Mouse (Mus musculus) C2C12 (cell line): Measurements from ENCODE around the gene Nrxn3. TPM values are rescaled to one million over a fixed set of nuclear protein-coding genes. Genes with fewer than 3 reads are reported as not detected.

Experiments used
- H3K27me3 ChIP-seq: one replicate; pipeline ENCODE4 v1.6.1; 2011; ENCODE audit not compliant: control insufficient read depth, insufficient read depth, insufficient read length
- H3K36me3 ChIP-seq: one replicate; pipeline ENCODE4 v1.6.1; 2011; ENCODE audit not compliant: control insufficient read depth, insufficient read depth
- H3K4me3 ChIP-seq: one replicate; pipeline ENCODE4 v1.5.1; 2011; ENCODE audit warnings: mild to moderate bottlenecking, control low read depth; ENCODE audit not compliant: poor library complexity, insufficient read depth, severe bottlenecking
- H3K79me2 ChIP-seq: one replicate; pipeline ENCODE4 v1.6.1; 2011; ENCODE audit not compliant: control insufficient read depth, insufficient read depth
- H3K79me3 ChIP-seq: one replicate; pipeline ENCODE4 v1.6.1; 2011; ENCODE audit warnings: low read depth, control low read depth
- H3ac ChIP-seq: one replicate; pipeline ENCODE3; 2011; ENCODE audit warnings: low read depth; ENCODE audit not compliant: control insufficient read depth, insufficient read length
- CEBPB ChIP-seq: IDR thresholded peaks from one replicate; pipeline ENCODE4 v1.6.1; 2011; ENCODE audit warnings: low read depth, mild to moderate bottlenecking, control low read depth, moderate library complexity
- CTCF ChIP-seq: IDR thresholded peaks from one replicate; pipeline ENCODE4 v1.5.1; 2011; ENCODE audit not compliant: control insufficient read depth, insufficient read depth, insufficient read length
- FOSL1 ChIP-seq: IDR thresholded peaks from one replicate; pipeline ENCODE4 v1.8.0; 2011; ENCODE audit warnings: mild to moderate bottlenecking, low read length; ENCODE audit not compliant: poor library complexity, insufficient read depth, severe bottlenecking
- MAX ChIP-seq: IDR thresholded peaks from one replicate; pipeline ENCODE4 v1.6.1; 2011; ENCODE audit warnings: mild to moderate bottlenecking, control low read depth
- MYOD1 ChIP-seq: IDR thresholded peaks from one replicate; pipeline ENCODE4 v1.6.1; 2011; ENCODE audit warnings: low read depth; ENCODE audit not compliant: control insufficient read depth, insufficient read length
- MYOG ChIP-seq: IDR thresholded peaks from one replicate; pipeline ENCODE4 v1.6.1; 2011; ENCODE audit not compliant: control insufficient read depth, insufficient read length; ENCODE audit errors: extremely low read depth
- USF1 ChIP-seq: IDR thresholded peaks from one replicate; pipeline ENCODE4 v1.6.1; 2011; ENCODE audit warnings: low read depth, mild to moderate bottlenecking, control low read depth, moderate library complexity
- polyA plus RNA-seq: library from polyadenylated mRNA; unstranded; fragments of >200 nt; fragmentation: generic; extraction: Trizol; gene quantifications from one replicate; pipeline ENCODE4 v1.2.1, GENCODE M21; 2012; ENCODE audit warnings: missing spikeins

Gene Nrxn3
- polyA plus RNA-seq, 1 experiment: 0.01 TPM

DNA sequence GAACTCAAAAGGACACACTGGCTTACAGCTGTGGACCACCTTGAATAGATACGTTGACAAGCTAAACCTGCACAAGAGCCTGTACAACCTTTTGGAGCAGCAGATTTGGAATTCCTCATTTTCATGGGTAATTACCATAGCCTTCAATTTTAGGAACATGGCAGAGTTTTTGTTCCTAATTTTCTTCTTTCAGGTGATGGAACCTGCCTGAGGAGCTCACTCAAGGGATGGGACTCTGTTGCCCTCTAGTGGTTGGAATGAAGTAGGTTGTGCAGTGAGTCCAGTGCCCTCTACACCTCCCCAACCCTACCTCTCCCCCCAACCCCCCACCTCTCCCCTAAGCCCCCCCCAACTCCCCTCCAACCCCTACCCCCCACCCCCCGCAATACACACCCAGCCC is 411.7 kb downstream of the Nrxn3 start:
- Histone ChIP-seq H3K4me3 (no peak overlapping the region), H3K79me3 (no peaks in the 10 kb centered on the region), H3ac (no peak overlapping the region), H3K27me3 (no peaks in the 10 kb centered on the region), H3K36me3 (no peaks in the 10 kb centered on the region), H3K79me2 (no peaks in the 10 kb centered on the region)
- no peak for TF ChIP-seq USF1
- no peak for TF ChIP-seq FOSL1
- TF ChIP-seq MYOD1: no peak
- no peak for TF ChIP-seq CEBPB
- TF ChIP-seq CTCF: no peak
- TF ChIP-seq MAX: no peak
- TF ChIP-seq MYOG: no peak

DNA sequence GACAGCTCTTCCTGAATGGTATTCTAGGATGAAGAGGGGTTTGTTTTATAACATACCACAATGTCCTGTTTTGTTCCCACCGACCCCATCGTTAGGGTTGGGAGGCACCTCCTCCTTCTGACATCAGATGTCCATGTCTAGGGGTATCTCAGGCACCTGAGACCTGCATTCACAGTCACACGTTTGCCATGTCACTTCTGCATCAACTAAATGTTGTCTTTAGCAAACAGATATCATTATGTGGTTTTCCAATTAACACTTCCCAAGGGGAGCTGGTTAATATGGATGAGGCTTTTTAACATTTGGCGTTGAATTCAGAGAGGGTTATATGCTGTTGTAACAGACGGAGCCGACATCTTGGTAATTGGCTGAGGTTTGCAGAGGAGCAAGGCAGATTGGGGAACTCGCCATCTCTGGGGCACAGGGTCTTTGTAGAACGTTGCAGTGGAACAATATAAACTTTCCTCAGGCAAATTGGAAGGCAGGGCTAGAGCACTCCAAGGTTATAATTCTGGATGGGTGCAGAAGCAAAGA is 412.2 kb downstream of the Nrxn3 start:
- H3K79me2 ChIP-seq: no peaks in the 10 kb centered on the region
- H3K4me3 ChIP-seq: no peak overlapping the region
- TF ChIP-seq CTCF (no peak), MYOG (no peak), MYOD1 (no peak), CEBPB (no peak), MAX (no peak), FOSL1 (no peak), USF1 (no peak)
- no peaks in the 10 kb centered on the region for H3K36me3 ChIP-seq
- no peaks in the 10 kb centered on the region for H3K79me3 ChIP-seq
- H3ac ChIP-seq: no peak overlapping the region
- no peaks in the 10 kb centered on the region for H3K27me3 ChIP-seq

DNA sequence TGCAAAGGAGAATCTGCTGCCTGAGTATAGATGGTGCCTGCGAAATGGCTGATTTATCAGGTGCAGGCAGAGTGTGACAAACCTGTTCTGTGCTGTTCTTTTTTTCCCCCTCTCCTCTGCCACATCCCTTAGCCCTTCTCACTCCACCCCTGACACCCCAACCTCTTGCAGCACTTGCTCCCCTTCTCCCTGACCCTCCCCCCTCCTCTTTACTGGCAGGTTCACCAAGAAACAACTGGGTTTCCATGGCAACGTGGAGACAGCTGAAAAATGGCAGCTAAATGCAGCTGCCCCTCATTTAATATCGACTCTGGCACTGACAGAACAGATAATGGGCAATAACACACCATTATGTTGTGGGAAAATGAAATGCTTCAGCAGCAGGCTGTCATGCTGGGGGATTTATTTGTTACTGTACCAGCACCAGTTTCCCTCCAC is 426.3 kb downstream of the Nrxn3 start:
- Histone ChIP-seq H3K27me3 (no peaks in the 10 kb centered on the region), H3K4me3 (no peak overlapping the region), H3K79me3 (no peaks in the 10 kb centered on the region), H3K79me2 (no peaks in the 10 kb centered on the region), H3ac (no peak overlapping the region), H3K36me3 (no peaks in the 10 kb centered on the region)
- TF ChIP-seq MYOD1 (no peak), MAX (no peak), USF1 (no peak), CEBPB (no peak), MYOG (no peak)

DNA sequence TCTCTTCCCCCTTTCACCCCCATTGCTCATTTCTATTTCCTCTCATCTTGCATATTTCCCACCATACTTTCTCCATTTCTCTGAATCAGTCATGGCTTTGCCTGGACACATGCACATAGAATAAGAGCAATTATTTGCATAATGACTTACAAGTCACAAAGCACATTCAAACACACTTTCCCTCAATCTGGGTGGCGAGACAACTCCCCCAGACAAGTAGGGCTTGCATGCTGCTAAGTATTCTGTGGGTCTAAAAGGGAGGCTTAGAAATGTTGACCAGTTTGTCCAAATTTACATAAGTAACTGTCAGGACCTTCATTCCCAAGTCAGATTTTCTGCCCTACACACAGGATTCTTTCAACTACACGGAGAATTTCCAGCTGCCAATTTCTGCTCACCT is 426.8 kb downstream of the Nrxn3 start:
- no peaks in the 10 kb centered on the region for H3K79me3 ChIP-seq

DNA sequence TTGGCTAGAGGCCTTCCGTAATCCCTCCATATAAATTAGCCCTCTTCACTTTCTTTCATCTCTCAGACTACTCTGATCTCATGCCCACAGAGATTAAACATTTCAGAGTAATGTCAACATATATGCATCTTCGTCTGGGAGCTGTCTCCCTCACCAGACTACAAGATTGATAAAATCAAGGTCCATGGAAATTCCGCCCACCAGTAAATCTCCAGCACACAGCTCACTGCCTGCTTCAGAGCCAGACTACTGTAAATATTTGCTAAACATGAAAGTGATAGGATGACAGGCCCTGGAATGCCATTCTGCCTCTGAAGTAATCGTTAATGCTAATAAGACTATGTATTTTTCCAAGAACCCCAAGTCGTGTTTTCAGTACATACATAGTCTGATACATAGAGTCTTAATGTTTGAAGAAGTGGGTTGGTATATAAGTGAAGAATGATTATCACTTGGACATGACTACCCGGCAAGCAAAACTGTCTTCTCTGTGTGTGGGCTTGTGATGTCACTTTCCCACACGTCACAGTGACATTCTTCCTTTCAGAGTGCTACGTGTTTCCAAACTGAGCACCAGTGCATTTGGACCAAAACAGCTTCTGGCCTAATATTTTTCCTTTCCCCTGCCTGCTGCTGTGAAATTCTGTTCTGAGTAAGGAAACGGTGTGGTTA is 433.5 kb downstream of the Nrxn3 start:
- TF ChIP-seq USF1 (no peak), FOSL1 (no peak)
- no peak overlapping the region for H3ac ChIP-seq
- no peaks in the 10 kb centered on the region for H3K36me3 ChIP-seq
- no peaks in the 10 kb centered on the region for H3K79me2 ChIP-seq
- H3K27me3 ChIP-seq: no peaks in the 10 kb centered on the region
- no peak overlapping the region for H3K4me3 ChIP-seq
- H3K79me3 ChIP-seq: no peaks in the 10 kb centered on the region

More for the DNA sequence above, 426.8 kb downstream of the Nrxn3 start:
- Histone ChIP-seq H3ac (no peak overlapping the region), H3K4me3 (no peak overlapping the region), H3K79me2 (no peaks in the 10 kb centered on the region), H3K27me3 (no peaks in the 10 kb centered on the region), H3K36me3 (no peaks in the 10 kb centered on the region)
- no peak for TF ChIP-seq MYOD1
- TF ChIP-seq USF1: no peak
- TF ChIP-seq CEBPB: no peak
- TF ChIP-seq MAX: no peak
- TF ChIP-seq FOSL1: no peak
- no peak for TF ChIP-seq CTCF
- TF ChIP-seq MYOG: no peak

DNA sequence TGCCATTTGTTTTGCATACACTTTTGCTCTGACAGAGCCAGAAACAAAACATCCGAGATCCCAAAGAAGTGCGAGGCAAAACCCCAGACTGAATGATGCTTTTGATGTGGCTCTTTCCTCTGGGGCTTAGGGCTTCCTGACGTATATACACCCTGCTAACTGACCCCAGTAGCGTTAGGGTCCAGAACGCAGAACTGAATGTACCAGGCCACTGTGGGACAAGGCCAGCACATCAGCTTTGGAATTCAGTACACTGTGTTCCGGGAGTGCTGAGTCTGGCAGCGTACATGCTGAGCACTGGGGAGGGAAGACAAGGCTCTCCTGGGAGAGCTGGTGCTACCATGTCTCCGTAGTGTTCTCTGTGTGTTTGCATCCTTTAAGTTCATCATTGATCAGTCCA is 436.7 kb downstream of the Nrxn3 start:
- no peaks in the 10 kb centered on the region for H3K36me3 ChIP-seq
- no peak for TF ChIP-seq CTCF
- TF ChIP-seq MYOG: no peak
- TF ChIP-seq FOSL1: no peak
- no peak for TF ChIP-seq USF1
- TF ChIP-seq MAX: no peak
- no peak for TF ChIP-seq CEBPB
- TF ChIP-seq MYOD1: no peak
- H3K4me3 ChIP-seq: no peak overlapping the region

More for the DNA sequence above, 436.7 kb downstream of the Nrxn3 start:
- Histone ChIP-seq H3K27me3 (no peaks in the 10 kb centered on the region), H3ac (no peak overlapping the region), H3K79me2 (no peaks in the 10 kb centered on the region), H3K79me3 (no peaks in the 10 kb centered on the region)
